Mouse (Mus musculus) bone marrow macrophage, adult 2 months (primary cell): ENCODE measurements at regions not wholly inside any gene's neighbourhood (a gene's known extent, or its start where the extent isn't known, plus 50 kb on each side); places are given as distances from the start of the nearest gene placed in this dataset.

Source experiments
- CTCF ChIP-seq: IDR thresholded peaks from 2 replicates; pipeline ENCODE4 v1.5.1; 2012; ENCODE audit warnings: low read depth, mild to moderate bottlenecking, low read length, moderate library complexity
- POLR2A ChIP-seq: IDR thresholded peaks from 2 replicates; pipeline ENCODE4 v1.6.1; 2012; ENCODE audit warnings: mild to moderate bottlenecking, low read depth, low read length, borderline replicate concordance

DNA sequence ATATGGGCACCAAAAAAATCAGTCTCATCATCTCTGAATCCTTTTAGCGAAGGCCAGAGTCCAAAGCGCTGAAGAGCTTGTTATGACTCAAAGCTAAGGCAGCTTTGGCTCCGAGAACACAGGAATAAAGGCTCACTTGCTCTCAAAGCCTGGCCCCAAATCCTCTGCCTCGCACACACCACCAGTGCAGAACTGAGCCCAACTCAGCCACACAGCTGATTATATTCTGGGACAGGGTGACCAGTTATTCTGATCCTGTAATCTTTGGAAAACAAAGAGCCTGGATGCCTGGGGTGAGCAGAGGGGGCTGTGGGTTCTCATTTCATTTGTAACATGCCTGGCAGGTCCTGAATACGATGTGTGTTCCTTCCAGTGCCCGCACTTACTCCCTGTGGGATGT lies 73.9 kb downstream of the Irx6 start:
- TF ChIP-seq POLR2A (no peak), CTCF (no peak)
